Mouse (Mus musculus): ENCODE results near the gene Mab21l2.

Gene Mab21l2

DNA sequence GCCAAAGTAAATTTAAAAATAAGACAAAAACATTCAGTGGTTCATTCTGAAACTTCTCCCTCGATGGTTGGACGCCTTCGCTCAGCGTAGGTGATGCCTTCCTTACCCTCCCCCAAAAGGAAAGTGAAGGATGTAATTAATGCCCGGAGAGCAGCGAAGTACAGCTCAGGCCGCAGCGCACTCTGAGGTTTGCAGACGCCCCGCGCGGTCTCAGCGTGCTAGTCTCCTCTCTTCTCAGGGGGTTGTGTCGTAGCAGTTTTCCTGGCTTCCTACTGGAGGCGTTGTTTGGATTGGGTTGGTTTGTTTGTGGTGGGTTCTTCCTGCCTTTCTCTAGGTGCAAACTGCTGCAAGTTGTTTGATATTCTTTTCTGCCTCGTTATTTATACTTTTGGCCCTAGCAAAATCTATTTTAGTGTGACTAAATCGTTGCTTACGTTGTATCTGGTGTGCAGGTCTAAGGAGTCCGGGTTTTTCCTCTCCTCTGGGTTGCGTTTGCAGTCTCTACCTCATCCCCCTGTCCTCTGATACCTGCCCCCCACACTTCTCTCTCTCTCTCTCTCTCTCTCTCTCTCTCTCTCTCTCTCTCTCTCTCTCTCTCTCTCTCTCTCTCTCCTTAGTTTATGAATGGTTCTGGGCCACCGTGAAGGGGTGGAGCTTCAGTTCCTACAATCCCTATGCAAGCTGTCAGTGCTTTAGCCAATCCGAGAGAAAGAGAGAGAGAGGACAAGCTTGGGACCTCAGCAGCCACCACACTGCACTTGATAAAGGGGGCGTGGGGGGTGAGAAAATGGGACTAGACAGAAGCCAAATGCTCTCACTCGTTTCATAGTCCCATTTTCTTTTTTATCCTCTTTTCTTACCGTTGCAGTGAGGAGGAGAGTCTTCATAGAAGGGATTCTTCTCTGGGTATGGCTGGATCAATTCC, at the start of gene Mab21l2:
Gene Mab21l2 (minus strand): TSS at position 539 of the 925 bp plus-strand sequence.
- peak; percentile 37 for DNase-seq

DNA sequence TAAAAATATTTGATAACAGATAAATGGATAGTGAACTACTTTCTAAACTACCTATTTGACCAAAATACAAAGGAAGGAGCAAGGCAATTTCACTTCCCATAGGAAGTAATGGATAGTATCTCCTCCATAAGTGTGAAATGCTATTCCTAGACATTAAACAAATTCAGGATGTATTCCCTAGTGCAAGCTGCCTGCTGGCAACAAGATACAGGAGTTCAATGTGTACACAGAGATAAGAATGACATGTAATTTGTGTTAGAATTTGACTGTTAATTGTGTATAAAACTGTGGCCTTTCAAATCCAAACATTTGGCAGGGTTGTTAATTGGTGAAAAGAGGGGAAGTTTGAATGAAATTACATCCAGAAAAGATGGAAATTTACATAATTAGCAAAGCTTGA, 26.9 kb upstream of the Mab21l2 start:
- no peak for DNase-seq

DNA sequence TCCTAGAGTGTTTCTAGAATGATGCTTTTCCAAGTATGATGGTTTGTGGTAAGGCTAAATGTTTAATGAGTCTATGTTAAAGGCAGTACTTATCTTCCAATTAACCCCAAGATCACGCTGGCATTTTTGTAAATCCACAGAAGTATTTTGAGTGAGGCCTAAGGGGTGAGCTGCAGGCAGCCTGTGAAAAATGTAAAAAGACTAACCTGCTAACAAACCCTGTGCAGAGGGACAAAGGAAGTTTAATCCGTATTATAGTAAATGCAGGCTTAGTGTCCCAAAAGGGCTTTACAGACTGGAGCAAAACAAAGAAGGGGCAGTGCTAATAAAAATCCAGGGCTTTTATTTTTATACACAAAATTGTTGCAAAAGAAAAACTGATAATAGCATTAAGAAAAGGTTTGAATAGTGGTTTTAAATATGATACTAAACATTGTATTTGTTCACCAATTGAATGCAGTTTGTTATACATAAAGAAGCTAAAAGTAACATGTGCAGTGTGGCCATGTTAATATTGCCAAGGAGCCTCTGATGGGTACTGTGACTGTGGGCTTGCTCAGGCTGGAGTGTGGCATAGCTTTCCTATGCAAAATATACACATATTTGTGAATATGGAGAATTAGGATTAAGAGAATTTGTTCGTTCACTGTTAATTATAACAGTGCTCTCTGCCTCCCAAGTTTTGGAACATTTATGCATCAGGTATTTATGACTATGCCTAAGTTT, 24.3 kb upstream of the Mab21l2 start:
- DNase-seq, result no peak

DNA sequence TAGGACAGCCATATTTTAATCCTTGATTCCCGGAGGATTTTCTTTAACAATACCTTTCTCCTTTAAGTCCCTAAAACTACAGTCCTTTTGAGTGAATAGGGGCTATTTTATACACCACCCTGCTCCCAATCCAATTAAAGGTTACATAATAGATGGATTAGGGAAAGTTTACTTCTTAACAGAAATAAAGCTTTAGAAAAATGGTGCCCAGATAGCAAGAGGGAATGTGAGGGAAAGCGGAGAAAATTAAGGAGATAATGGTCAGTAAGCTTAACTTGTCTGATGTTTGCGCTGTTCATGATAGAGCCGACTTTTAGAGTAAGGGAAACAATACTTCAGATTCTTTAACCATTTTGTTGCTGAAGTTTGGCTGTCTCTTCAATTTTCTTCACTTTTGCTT, 23.1 kb upstream of the Mab21l2 start:
- DNase-seq, result no peak

DNA sequence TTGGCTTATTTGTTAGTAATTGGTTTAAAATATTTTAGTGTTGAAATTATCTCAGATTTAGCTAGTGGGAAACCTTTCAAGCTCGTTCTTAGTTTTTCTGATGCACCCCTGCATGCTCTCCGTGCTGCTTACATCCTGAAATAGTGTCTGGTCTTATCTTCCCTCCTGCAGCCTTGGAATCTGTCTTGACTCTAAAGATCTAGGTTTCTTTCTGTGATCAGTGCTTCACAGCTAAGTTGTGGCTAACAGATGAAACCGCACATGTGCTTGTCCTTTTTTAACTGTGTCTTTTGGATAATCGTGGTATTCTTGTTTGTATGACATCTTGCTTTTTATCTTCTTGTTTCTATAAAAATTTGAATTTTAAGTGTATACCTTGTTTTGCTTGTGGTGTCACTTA, 18.9 kb upstream of the Mab21l2 start:
- no peak for DNase-seq

DNA sequence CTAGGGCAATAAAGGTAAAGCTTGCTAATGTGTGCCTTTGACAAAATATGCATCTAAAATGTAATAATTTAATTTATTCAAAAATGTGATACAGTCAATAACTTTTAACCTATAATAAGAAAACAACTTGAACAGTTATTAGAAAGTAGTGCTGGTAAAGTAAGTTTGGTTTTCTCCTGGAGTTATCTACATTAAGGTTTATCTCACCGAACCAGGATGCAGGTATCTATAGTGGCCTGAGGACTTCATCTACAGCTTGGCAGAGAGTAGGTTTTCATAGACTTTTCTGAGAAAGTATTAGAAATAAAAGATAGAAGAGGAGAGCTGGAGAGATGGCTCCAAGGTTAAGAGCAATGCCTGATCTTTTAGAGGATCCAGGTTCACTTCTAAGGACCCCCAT, 13.0 kb upstream of the Mab21l2 start:
- no peak for DNase-seq

DNA sequence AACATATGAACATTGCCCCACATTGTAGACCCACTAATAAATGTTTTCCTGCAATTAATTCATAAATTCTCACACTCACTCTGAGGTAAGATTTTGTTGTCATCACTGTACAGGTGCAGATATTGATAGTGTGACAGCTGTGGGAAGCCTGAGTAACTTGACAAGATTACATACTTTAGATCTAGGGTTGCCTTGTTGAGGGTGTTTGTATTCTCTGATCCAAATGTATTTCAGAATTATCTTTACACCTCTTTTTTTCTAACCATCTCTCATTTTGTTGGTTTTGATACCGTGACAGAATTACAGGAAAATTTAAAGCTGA, 12.6 kb upstream of the Mab21l2 start:
- no peak for DNase-seq

DNA sequence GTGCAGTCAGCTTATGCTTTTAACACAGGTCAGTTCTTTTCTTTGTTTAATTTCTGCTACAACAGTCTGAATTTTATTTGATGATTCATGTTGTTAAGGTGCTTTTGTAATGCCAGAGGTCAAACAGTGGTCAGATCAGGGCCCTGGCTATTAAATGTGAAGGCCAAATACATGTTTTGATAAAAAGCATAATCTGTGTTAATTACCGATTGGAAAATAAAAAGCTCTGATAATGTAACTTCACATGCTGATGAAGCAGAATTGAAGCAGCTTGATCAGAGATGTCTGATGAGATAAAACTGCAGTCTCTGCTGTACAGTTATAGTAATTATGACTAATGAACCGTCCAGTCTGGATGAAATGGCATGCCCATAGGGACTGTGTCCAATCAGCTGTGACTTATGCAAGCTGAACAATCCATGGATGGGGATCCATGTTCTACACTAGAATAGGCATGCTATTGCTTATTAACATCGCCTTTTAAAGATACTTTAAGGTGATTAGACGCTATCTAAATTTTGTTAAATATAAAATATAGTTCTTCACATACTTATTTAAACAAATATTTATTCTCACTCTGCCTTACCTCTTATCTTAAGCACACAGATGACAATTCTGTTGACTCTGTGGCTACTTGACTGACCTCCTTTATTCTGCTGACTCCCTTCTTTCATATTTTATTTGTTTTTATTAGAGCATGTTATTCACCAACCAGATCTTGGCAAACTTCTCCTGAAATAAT, 12.0 kb upstream of the Mab21l2 start:
- DNase-seq, result no peak

DNA sequence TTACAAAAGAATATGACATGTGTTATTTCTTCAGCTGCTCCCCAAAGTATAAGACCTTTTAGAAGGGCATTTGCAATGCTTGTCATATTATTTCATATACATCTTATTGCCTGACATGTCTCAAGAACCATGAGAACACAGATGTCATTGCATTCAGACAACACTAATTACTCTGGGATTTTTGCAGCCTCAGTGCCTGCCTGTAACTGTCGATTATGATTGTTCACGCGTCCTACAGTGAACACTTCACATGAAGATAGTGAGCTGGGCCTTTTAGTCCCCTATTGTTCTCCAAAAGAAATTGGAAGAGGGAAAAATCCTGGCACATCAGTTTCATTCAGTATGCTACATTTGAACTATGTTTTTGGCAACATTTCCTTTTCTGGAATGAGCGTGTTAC, 11.2 kb upstream of the Mab21l2 start:
- no peak for DNase-seq

DNA sequence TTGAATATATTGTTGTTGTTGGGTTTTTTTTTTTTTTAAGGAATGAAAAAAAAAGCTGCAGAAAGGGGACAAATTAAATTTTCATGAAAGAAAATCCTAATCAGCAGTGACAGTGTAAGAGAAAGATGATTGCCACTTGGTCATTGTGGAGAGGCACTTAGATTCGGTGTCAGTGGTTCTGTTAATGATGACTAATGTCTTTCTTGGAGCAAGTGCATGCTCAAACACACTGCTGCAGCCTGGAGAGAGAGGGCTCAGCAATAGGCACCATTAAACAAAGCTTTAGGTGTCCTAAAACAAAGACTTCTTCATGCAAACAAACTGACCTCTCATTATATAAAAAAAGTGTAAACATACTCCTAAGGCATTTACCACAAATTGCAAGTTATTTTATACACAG, 10.5 kb upstream of the Mab21l2 start:
- no peak for DNase-seq

DNA sequence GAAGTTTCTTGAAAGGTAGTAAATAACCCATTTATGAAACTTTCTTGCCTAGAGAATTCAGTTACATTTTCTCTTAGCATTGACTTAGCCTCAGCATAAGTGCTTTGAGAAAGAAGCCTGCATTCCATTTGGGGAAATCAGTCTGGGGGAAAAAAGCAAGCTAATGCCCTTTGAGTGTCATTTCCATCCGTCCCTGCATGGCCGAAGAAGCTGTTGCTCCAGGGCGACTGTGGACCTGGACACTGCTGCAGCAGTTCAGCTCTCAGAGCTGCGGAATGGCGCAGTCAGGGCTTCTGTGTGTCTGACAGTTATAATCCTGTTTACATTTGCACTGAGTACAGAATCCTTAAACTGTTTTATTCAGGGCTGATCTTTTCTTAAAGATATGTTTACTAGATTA, 3.7 kb upstream of the Mab21l2 start:
- DNase-seq, result no peak

DNA sequence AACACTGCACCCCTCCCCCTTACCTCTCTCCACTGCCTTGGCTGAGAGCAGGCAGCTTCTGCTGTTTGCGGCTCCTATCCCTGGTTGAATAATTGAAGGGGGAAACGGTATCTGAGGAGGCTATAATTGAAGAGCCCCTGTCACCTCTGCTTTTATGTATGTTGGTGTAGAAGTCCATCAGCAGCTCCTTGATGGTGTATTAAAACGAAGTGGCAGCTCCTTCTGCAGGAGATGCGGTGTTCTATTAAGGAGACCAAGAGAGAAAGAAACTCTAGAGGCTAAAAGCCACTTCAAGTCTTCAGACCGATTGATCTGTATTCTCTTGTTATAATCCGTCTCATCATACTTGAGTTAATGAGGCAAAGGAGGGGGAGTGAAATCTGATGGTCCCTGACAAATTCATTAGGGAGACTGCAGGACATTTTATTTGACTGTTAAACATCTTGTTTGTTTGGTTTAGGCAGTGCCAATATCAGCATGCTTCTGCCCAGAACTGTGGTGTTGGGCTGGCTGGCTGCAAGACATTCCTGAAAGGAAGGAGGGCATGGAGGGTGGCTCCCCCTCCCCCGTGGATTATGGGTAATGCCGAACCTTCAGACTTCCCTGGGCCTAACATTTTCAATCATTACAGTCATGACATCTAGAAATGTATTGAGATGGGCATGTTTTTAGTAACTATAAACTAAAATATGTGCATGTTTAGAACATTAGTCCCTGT, 2.7 kb upstream of the Mab21l2 start:
- no peak for DNase-seq

DNA sequence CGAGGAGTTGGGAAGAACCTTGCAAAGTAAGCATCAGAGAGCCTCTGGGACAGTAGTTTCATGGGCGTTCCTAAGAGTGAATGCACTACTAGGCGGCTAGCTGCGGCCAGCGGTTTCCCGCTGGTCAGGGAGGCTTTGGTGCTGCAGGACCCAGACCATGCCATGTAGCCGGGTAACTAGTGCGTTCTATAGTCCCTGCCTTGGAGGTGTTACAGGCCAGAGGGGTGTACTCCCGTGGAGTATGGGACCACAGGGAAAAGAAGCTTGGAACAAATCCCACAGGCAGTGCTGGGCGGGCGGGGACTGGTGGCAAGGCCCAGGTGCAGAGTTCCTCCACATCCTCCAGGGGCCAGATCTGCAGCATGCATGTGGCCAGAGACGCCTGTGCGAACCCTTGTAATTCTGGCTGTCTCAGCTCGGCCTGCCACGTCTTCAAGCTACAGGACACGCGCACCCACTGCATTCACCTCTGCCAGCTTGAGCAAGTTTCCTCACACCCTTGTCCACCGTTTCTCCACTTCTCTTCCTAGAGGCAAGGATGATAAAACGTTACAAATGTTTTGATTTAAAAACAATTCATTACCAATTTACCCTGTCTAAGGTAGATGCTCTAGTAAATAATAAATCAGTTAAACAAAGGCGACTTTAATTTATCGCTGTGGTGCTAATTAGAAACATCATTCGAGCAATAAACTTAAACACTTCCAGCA, 2.0 kb upstream of the Mab21l2 start:
- DNase-seq, result peak; percentile 18

DNA sequence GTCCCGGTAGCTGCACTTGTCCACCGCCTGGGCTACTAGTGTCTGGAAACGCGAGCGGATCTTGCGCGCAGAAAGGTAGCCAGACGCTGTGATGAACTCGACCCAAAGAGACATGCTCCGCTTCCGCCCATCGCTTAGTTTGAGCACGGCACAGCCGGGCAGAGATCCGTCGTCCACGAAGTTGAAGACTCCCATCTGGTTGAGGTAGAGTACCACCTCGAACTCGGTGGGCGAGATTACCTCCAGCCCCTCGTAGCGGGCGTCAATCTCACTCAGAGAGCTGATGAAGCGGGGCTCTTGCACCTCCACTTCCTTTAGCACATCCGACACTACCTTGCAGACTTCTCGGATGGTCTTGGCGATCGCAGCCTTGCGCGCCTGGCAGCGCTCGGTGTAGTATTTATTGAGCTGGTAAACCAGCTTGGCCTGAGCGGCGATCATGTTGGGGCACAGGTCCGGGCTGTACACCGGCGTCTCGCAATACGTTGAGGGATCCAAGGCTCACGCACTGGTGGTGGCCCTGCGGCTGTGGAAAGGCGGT, 1.1 kb downstream of the Mab21l2 start:
- peak; percentile 16 for DNase-seq

DNA sequence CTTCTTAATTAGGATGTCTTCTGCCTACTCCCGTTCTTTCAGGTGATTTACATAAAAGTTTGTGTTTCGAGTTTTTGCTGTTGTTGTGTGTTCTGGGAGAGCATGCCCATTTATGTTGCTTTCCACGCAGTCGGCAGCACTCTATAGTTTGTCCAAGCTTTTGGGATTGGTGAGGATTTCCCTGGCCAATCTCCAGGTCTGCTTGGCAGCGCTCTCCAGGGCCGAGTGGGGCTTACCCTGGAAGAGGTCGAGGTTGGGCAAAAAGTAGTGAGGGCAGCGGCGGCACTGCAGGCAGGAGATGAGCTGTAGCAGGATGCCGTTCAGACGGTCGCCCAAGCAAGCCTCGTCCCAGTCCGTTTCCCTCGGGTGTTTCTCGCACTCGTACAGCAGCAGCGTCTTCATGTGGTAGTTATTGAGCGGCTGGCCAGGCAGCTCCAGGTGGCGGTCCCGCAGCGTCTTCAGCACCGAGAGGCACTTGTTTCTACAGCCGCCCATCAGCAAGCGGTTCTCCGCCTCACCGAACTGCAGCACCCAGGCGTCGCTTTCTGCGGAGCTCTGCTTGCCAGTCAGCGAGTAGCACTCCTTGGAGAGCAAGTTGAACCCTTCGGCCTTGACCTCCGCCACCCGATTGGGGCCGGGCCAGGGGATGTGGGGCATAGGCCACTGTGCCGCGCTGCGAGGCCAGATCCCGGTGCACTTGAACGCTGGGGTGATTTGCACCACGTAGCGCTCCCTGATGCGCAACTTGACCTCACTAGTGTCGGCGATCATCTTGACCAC, 1.8 kb downstream of the Mab21l2 start:
- peak; percentile 60 for DNase-seq

DNA sequence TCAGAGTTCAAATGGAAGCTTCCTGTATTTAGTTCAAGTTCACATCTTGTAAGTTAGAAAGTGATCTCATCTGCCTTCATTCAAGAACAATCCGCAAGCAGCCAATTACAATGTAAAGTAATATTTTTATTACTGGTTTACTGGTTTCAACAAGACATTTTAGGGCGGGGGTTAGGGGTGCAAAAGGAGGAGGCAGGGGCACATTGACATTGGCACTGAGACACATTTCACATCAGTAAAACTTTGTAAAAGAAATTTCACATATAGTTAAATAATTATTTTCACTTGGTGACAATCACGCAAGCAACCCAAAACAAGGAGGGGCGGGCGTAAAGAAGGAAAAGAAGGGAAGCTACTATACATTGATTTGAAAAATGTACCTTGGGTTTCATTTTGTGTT, 2.5 kb downstream of the Mab21l2 start:
- no peak for DNase-seq

DNA sequence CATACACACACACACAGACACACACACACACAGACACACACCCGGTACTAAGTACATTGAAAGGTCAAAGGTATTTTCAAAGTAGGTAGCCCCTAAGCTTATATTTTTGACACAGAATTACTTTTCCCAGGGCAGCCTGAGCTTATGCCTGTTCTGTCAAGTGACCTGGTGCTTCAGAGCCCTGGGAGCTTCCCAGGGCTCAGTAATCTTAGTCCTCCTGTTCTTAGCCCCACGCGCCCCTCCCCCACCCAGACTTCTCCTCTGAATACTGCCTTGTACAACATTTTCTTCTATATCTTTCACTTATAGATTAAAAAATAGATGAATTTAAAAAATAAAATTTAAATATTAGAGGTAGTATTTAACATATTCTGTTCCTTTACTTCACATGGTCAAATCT, 3.6 kb downstream of the Mab21l2 start:
- no peak for DNase-seq

DNA sequence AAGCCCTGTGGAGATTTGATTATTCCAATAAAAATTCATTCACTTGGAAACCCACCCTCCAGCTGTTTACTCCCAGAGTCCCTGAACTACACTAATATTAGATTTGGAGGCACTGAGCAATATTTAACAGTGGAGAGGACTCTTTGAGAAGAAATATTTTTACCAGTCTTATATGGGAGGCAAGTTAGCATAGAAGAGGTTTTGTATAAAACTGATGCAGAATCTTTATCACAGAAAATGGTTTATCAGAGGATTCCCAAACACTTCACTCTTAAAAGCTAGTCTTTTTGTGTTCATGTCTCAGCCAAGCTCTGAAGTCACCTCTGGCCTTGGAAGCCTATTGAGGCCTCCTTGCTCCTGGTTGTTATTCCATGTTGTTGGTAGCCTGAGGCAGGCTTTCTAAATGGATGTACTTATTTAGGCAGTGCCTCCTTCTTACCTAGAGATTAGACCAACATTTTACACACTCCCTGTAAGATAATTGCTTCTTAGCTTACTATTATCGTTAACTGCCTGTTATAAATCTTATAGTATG, 6.5 kb downstream of the Mab21l2 start:
- DNase-seq, result no peak

DNA sequence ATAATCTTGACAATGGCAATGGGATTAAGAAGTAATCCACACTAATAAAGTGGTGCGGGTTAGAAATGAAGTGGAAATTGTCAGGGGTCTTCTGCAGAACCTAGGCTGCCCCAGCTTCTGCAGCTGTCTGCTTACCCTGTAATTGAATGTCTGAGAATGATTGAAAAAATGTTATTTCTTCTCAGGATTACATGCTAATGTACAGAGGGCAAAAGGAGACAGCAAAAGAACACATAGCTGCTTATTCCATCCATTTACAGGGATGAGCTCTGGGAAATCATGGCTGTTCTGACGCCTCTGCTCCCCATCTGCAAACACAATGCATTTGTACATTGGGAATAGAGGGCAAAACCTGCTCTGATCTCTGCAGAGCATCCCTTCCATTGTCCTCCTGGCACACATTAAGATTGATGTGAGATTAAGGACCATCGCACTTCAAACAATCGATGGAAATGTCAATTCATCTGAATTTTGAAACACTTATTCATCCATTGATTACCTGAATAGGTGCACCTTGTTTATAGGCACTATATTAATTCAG, 7.3 kb downstream of the Mab21l2 start:
- DNase-seq, result no peak

DNA sequence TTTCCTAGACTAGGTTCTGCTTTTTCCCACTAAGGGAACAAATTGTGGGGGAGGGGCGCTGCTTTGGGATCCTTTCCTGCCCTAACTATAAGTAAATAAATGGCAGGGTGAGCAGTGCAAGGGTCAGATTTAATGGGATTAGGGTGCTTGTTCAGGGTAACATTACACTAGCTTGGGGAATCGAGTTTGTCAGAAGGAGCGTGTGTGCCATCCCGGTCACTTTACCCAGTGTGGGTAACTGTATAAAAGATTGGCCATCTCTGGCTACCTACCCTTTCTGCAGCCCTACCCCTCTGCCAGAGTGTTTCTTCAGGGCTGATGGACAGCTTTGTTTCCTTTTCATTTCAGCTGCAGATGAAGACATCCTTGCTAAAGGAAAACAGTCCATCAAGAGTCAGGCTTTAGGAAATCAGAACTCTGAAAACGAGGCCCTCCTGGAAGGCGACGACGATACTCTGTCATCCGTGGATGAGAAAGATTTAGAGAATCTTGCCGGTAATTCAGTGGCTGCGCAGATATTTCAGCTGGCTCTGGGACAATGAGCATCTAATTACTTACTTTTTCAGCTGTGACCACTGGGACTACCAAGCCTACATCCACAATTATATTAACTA, 8.8 kb downstream of the Mab21l2 start:
- no peak for DNase-seq
